Mouse (Mus musculus): ENCODE measurements around the gene Tdgf1. TPM values are rescaled to one million over a fixed set of nuclear protein-coding genes. Genes with fewer than 3 reads are reported as not detected.

Gene Tdgf1
- total RNA-seq, 2 experiments from 2014 or later, result not detected

- ATAC-seq (replicated peaks; ENCODE audit: poor library complexity, severe bottlenecking), result no peak
Measured at GRCm38 (mm10) chr9:110920665-110921419, 25.1 kb downstream of the Tdgf1 start.

- no peak for ATAC-seq (replicated peaks; ENCODE audit: poor library complexity, severe bottlenecking)
Measured at GRCm38 (mm10) chr9:110916786-110917185, 29.2 kb downstream of the Tdgf1 start, which contains the start of gene Fam240a. Fam240a (minus strand) TSS chr9:110916861.

- peak; percentile 61 for ATAC-seq (replicated peaks; ENCODE audit: poor library complexity, severe bottlenecking)
Measured at GRCm38 (mm10) chr9:110915466-110915865, 30.5 kb downstream of the Tdgf1 start.

- ATAC-seq (replicated peaks; ENCODE audit: poor library complexity, severe bottlenecking), result no peak
Measured at GRCm38 (mm10) chr9:110914631-110915236, 31.2 kb downstream of the Tdgf1 start.

- no peak for ATAC-seq (replicated peaks; ENCODE audit: poor library complexity, severe bottlenecking)
Measured at GRCm38 (mm10) chr9:110909371-110909967, 36.5 kb downstream of the Tdgf1 start.

GRCm38 (mm10) chr9:110908631-110909016 is 37.3 kb downstream of the Tdgf1 start:
- ATAC-seq (replicated peaks; ENCODE audit: poor library complexity, severe bottlenecking), result no peak

- ATAC-seq (replicated peaks; ENCODE audit: poor library complexity, severe bottlenecking), result no peak
Measured at GRCm38 (mm10) chr9:110907838-110908630, 37.9 kb downstream of the Tdgf1 start.

- no peak for ATAC-seq (replicated peaks; ENCODE audit: poor library complexity, severe bottlenecking)
Measured at GRCm38 (mm10) chr9:110907201-110907837, 38.6 kb downstream of the Tdgf1 start.

GRCm38 (mm10) chr9:110902271-110902670 is 43.7 kb downstream of the Tdgf1 start:
- ATAC-seq (replicated peaks; ENCODE audit: poor library complexity, severe bottlenecking), result no peak

GRCm38 (mm10) chr9:110901204-110901603 is 44.8 kb downstream of the Tdgf1 start:
- ATAC-seq (replicated peaks; ENCODE audit: poor library complexity, severe bottlenecking), result no peak

- ATAC-seq (replicated peaks; ENCODE audit: poor library complexity, severe bottlenecking), result no peak
Measured at GRCm38 (mm10) chr9:110899451-110900008, 46.4 kb downstream of the Tdgf1 start.

- peak; percentile 60 for ATAC-seq (replicated peaks; ENCODE audit: poor library complexity, severe bottlenecking)
Measured at GRCm38 (mm10) chr9:110896595-110896994, 49.4 kb downstream of the Tdgf1 start.

- ATAC-seq (replicated peaks; ENCODE audit: poor library complexity, severe bottlenecking), result no peak
Measured at GRCm38 (mm10) chr9:110895994-110896393, 50.0 kb downstream of the Tdgf1 start.

- ATAC-seq (replicated peaks; ENCODE audit: poor library complexity, severe bottlenecking), result no peak
Measured at GRCm38 (mm10) chr9:110895507-110895906, 50.5 kb downstream of the Tdgf1 start.

GRCm38 (mm10) chr9:110893429-110893828 is 52.5 kb downstream of the Tdgf1 start:
- ATAC-seq (replicated peaks; ENCODE audit: poor library complexity, severe bottlenecking), result peak; percentile 61

GRCm38 (mm10) chr9:110892552-110892951 is 53.4 kb downstream of the Tdgf1 start:
- no peak for ATAC-seq (replicated peaks; ENCODE audit: poor library complexity, severe bottlenecking)

GRCm38 (mm10) chr9:110891077-110891828 is 54.7 kb downstream of the Tdgf1 start:
- no peak for ATAC-seq (replicated peaks; ENCODE audit: poor library complexity, severe bottlenecking)

GRCm38 (mm10) chr9:110890026-110890783 is 55.8 kb downstream of the Tdgf1 start:
- ATAC-seq (replicated peaks; ENCODE audit: poor library complexity, severe bottlenecking), result no peak

Data from granulocyte monocyte progenitor cell, adult 5-6 weeks (primary cell).